Mouse (Mus musculus) skeletal muscle tissue, adult 2 months (tissue): ENCODE measurements around the gene Ctcf.

Experiments
- DNase-seq: peaks from one replicate; pipeline ENCODE4 v3.0.0-alpha.2; 2012; ENCODE audit warnings: low read depth, low spot score

Gene Ctcf

GRCm38 (mm10) chr8:105617451-105618278, 18.7 kb upstream of the Ctcf start:
- no peak for DNase-seq

- DNase-seq: no peak
These were observed 18.1 kb upstream of the Ctcf start for GRCm38 (mm10) chr8:105618279-105618634.

- DNase-seq: no peak
These were observed 17.3 kb upstream of the Ctcf start for GRCm38 (mm10) chr8:105618892-105619591.

- no peak for DNase-seq
These were observed 16.2 kb upstream of the Ctcf start for GRCm38 (mm10) chr8:105620211-105620610.

- no peak for DNase-seq
These were observed 15.2 kb upstream of the Ctcf start for GRCm38 (mm10) chr8:105620946-105621720.

- no peak for DNase-seq
These were observed 14.5 kb upstream of the Ctcf start for GRCm38 (mm10) chr8:105621841-105622240.

- DNase-seq: peak; percentile 91
These were observed 13.9 kb upstream of the Ctcf start for GRCm38 (mm10) chr8:105622421-105622920.

- DNase-seq: peak; percentile 63
These were observed 13.2 kb upstream of the Ctcf start for GRCm38 (mm10) chr8:105623118-105623517.

- no peak for DNase-seq
These were observed 12.6 kb upstream of the Ctcf start for GRCm38 (mm10) chr8:105623679-105624245.

GRCm38 (mm10) chr8:105624401-105624800, 12.0 kb upstream of the Ctcf start:
- no peak for DNase-seq

GRCm38 (mm10) chr8:105624831-105625230, 11.5 kb upstream of the Ctcf start:
- DNase-seq: no peak

GRCm38 (mm10) chr8:105626086-105626485, 10.3 kb upstream of the Ctcf start:
- DNase-seq: no peak

GRCm38 (mm10) chr8:105629337-105629736, 7.0 kb upstream of the Ctcf start:
- no peak for DNase-seq

- no peak for DNase-seq
These were observed 1.5 kb upstream of the Ctcf start for GRCm38 (mm10) chr8:105634771-105635458.

GRCm38 (mm10) chr8:105635481-105635880, 887 bp upstream of the Ctcf start:
- no peak for DNase-seq

- DNase-seq: no peak
These were observed 669 bp downstream of the Ctcf start, which contains the start of gene Agrp for GRCm38 (mm10) chr8:105636963-105637510. TSS of gene Agrp (minus strand) at chr8:105637393.

- no peak for DNase-seq
These were observed 1.3 kb downstream of the Ctcf start for GRCm38 (mm10) chr8:105637601-105638041.

GRCm38 (mm10) chr8:105638510-105638909, 2.1 kb downstream of the Ctcf start:
- no peak for DNase-seq

- DNase-seq: no peak
These were observed 3.5 kb downstream of the Ctcf start for GRCm38 (mm10) chr8:105639835-105640234.

GRCm38 (mm10) chr8:105640511-105640910, 4.1 kb downstream of the Ctcf start:
- DNase-seq: no peak

GRCm38 (mm10) chr8:105645205-105645604, 8.8 kb downstream of the Ctcf start:
- DNase-seq: no peak
